Mouse (Mus musculus): ENCODE results near the gene Smg6.

The Smg6 gene

DNA sequence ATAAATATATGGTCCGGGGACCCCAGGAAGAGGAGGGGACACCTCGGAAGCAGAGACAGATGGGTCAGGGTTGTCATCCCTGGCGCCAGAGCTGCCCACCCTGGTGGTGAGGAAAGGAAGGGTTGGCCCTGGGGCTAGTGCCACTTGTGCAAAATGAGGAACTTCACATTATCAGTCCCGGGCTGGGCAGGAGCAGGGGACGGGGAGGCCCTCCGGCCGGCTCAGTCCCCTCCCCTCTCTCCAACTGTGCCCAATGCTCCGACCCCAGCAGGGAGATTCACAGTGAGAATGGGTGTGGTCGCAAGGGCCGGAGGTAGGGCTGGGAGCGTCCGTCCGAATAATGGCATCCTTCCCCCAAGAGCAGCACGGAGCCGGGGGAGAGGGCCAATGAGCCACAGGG, 239.1 kb downstream of the Smg6 start:
- Histone ChIP-seq H3K36me3 (ENCODE audit: insufficient read depth, low read length) (peaks cover 36% of the 10 kb centered on the region), H3K27me3 (ENCODE audit: insufficient read depth, low read length) (peaks cover 70% of the 10 kb centered on the region), H3K4me1 (replicated peaks; ENCODE audit: low read depth, low read length) (peaks cover 48% of the 10 kb centered on the region), H3K9me3 (ENCODE audit: low read length) (no peaks in the 10 kb centered on the region), H3K4me3 (replicated peaks; ENCODE audit: low read length) (peak overlapping the region; percentile 79)
- TF ChIP-seq NANOG (IDR thresholded peaks at IDR 0.05; ENCODE audit: borderline replicate concordance, low read length) (no peak), CTCF (conservative IDR thresholded peaks at IDR 0.05; ENCODE audit: low read length) (peak; percentile 10; the same call in 1 of the 2 replicates)

DNA sequence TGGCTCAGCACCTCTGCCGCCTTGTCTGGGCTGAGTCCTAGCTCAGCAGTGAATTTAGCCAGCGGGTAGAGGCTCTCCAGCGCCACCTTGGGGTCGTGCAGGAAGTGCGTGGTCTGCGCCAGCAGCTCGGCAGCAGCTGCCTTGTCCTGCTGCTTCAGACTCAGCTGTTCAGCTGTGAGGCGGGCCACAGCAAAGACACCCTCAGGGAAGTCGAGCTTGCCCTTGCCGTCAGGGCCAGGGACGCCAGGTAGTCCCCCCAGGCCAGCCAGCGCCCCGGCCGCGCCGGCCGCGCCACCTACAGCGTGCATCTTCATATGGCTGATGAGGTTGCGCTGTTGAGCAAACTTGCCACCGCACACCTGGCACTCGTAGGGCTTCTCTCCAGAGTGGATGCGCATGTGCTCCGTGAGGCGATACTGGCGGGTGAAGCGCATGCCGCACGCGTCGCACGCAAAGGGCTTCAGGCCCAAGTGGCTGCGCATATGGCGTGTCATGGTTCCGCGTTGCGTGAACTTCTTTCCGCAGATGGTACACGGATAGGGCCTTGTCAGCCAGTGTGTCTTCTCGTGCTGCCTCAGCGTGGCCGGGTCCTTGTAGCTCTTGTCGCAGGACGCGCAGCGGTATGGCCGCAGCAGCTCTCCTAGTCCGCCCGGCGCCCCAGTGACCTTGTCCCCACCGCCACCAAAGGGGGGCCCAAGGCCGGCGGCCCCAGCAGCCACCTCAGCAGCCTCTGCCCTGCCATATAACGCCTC, 240.0 kb downstream of the Smg6 start:
- peaks cover 79% of the 10 kb centered on the region for H3K27me3 ChIP-seq (ENCODE audit: insufficient read depth, low read length)

DNA sequence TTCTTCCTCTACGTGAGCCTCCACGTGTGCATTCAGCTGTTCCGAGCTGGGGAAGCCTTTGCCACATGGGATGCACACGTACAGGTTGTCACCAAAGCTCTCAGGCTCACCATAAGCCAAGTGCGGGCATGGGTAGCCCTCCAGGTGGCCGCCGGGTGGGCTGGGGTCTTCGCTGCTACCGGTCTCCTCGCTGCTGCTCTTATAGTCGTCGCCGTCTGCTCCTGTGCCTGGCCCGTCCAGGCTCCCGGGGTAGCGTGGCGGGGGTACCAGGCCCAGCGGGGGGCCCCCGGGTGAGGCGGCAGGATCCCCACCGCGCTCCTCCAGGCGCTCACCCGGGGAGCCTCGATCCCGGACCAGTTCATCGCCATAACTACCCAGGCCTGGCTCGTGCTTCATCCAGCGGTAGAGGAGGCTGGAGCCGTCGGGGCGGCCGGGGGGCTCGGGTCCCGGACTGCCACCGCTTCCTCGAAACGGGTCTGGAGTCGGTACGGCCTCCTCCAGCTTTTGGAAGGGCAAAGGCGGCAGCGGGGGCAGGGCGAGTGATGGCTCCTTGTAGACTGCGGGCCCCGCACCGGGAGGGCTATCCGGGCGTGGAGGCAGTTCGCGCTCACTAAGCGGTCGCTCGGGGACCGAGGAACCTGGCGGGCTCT, 240.7 kb downstream of the Smg6 start:
- Histone ChIP-seq H3K9me3 (ENCODE audit: low read length) (no peaks in the 10 kb centered on the region), H3K36me3 (ENCODE audit: insufficient read depth, low read length) (peaks cover 22% of the 10 kb centered on the region), H3K4me3 (replicated peaks; ENCODE audit: low read length) (peak overlapping the region; percentile 79), H3K27me3 (ENCODE audit: insufficient read depth, low read length) (peaks cover 86% of the 10 kb centered on the region), H3K4me1 (replicated peaks; ENCODE audit: low read depth, low read length) (peaks cover 61% of the 10 kb centered on the region)
- TF ChIP-seq NANOG (IDR thresholded peaks at IDR 0.05; ENCODE audit: borderline replicate concordance, low read length): no peak
- no peak for TF ChIP-seq POU5F1 (IDR thresholded peaks at IDR 0.05; ENCODE audit: borderline replicate concordance, low read length)
- no peak for TF ChIP-seq CTCF (conservative IDR thresholded peaks at IDR 0.05; ENCODE audit: low read length)

More for the DNA sequence above, 240.0 kb downstream of the Smg6 start:
- TF ChIP-seq NANOG (IDR thresholded peaks at IDR 0.05; ENCODE audit: borderline replicate concordance, low read length) (no peak), CTCF (conservative IDR thresholded peaks at IDR 0.05; ENCODE audit: low read length) (peak; percentile 77)
- peaks cover 54% of the 10 kb centered on the region for H3K4me1 ChIP-seq (replicated peaks; ENCODE audit: low read depth, low read length)
- H3K9me3 ChIP-seq (ENCODE audit: low read length): no peaks in the 10 kb centered on the region
- H3K4me3 ChIP-seq (replicated peaks; ENCODE audit: low read length): peak overlapping the region; percentile 79
- peaks cover 28% of the 10 kb centered on the region for H3K36me3 ChIP-seq (ENCODE audit: insufficient read depth, low read length)

DNA sequence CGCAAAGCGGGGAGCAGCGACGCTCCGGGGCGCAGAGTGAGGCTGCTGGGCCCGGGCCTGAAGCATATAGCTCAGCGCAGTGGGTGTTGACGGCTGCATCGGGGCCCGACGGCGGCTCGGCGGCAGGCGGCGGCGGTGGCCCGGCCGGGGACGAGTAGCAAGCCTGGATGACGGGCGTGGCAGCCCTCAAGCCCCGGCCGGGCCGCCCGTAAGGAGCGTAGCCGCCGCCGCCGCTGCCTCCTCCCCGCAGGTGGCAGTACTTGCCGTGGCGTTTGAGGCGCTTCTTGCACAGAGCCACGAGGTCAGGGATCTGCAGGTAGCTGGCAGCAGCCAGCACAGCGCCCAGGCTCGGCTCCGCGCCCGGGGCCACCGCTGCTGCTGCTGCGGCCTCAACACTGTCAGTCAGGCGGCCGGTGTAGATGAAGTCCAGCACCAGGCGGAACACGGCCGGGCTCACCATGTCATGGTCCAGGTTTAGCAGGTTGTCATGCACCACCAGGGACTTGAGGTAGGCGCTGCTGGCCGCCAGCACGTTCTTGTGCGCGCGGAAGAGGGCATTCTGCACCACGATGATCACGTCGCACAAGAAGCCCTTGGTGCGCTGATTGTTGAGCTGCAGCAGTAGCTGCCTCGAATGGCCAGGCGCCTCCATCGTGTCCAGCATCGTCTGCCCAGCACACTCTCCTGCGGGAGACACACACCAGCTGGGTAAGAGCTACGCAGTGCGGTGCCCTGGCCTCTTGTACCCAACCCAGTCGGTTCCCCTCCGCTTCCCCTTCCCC, 241.4 kb downstream of the Smg6 start:
- Histone ChIP-seq H3K36me3 (ENCODE audit: insufficient read depth, low read length) (peaks cover 14% of the 10 kb centered on the region), H3K4me1 (replicated peaks; ENCODE audit: low read depth, low read length) (peaks cover 68% of the 10 kb centered on the region), H3K9me3 (ENCODE audit: low read length) (no peaks in the 10 kb centered on the region), H3K27me3 (ENCODE audit: insufficient read depth, low read length) (peaks cover 93% of the 10 kb centered on the region), H3K4me3 (replicated peaks; ENCODE audit: low read length) (peak overlapping the region; percentile 79)
- TF ChIP-seq POU5F1 (IDR thresholded peaks at IDR 0.05; ENCODE audit: borderline replicate concordance, low read length): no peak
- TF ChIP-seq NANOG (IDR thresholded peaks at IDR 0.05; ENCODE audit: borderline replicate concordance, low read length): no peak
- TF ChIP-seq CTCF (conservative IDR thresholded peaks at IDR 0.05; ENCODE audit: low read length): no peak

DNA sequence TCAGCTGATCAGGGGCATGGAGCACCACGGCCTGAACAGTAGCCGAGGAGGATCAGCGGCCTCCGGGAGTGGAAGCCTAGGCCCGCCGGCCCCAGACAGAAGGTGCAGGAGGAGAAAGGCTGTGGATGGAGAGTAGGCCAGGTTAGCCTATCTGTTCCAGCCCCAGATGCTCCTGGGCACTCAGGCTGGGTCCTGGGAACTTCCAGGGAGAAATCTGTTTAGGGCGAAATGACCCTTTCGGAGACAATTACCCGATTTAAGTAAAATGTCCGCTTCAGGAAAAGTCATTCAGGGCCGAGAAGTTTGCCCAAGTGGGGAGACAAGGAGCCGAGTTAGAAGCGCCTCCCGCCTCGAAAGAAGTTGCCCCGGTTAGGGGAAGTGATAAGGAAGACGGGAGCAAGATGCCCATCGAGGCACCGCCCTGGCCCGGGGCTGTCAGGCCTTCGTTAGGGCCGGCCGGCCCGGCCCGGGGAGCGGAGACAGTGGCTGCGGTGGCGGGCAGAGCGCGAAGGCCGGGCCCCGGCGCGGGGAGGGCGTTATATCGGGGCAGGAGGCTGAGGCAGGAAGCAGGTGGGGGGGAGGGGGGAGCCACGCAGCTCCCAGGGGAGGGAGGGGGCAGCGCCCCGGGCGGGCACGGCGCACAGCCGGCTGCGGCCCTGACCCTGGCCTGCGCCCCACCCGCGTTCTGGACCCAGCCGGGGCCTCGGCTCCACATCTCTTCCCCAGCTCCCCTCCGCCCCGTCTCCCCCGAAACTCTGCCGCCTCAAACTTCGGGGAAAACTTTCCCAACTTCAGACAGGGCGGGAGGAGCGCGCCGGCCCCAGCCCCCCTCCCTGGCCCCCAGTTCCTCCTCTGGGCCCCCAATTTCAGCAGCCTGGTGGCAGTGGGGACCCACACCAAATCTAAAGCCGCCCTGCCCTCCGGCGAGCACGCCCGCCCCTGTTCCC, 242.3 kb downstream of the Smg6 start:
- H3K4me1 ChIP-seq (replicated peaks; ENCODE audit: low read depth, low read length): peaks cover 70% of the 10 kb centered on the region
- peaks cover 9% of the 10 kb centered on the region for H3K36me3 ChIP-seq (ENCODE audit: insufficient read depth, low read length)
- H3K9me3 ChIP-seq (ENCODE audit: low read length): no peaks in the 10 kb centered on the region
- TF ChIP-seq NANOG (IDR thresholded peaks at IDR 0.05; ENCODE audit: borderline replicate concordance, low read length) (no peak), POU5F1 (IDR thresholded peaks at IDR 0.05; ENCODE audit: borderline replicate concordance, low read length) (no peak), CTCF (conservative IDR thresholded peaks at IDR 0.05; ENCODE audit: low read length) (no peak)
- peaks cover 99% of the 10 kb centered on the region for H3K27me3 ChIP-seq (ENCODE audit: insufficient read depth, low read length)
- H3K4me3 ChIP-seq (replicated peaks; ENCODE audit: low read length): peak overlapping the region; percentile 79

DNA sequence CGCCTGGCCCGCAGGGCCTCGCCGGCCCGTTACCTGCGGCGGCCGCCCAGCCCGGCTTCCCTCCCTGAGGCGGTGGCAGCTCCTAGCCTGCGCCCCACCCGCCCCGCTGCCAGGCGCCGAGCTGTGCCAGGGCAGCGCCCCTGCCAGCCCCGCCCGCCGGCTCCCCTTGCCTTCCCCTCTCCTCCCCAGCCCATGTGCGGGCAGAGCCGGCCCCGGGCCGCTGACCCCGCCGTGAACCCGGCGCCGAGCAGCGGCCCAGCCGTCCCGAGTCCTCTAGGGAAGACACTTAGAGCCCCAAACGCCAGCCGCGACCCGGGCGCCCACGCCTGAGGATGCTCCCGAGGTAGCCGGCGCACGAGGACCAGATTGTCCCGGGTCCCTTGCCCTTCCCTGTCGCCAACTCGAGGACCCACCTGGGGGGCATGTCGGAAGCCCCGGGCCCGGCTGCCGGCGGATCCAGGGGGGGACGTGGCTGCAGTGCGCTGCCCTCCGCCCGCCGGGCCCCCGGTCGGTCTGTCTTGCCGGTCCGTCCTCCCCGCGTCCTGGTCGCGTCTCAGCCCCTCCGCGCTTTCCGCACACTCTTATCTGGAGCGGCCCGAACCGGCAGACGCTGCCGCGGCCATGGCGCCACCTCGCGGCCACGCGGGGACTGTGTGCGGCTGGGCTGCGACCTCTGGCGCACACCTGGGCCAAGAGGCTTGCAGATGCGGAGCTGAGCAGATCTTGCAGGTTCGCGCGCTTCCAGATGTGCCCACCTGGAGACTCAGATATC, 243.2 kb downstream of the Smg6 start:
- Histone ChIP-seq H3K4me3 (replicated peaks; ENCODE audit: low read length) (peak overlapping the region; percentile 79), H3K9me3 (ENCODE audit: low read length) (no peaks in the 10 kb centered on the region), H3K27me3 (ENCODE audit: insufficient read depth, low read length) (peaks cover 94% of the 10 kb centered on the region), H3K36me3 (ENCODE audit: insufficient read depth, low read length) (peaks cover under 1% of the 10 kb centered on the region; the same call in 1 of the 2 replicates), H3K4me1 (replicated peaks; ENCODE audit: low read depth, low read length) (peaks cover 66% of the 10 kb centered on the region)
- TF ChIP-seq POU5F1 (IDR thresholded peaks at IDR 0.05; ENCODE audit: borderline replicate concordance, low read length) (no peak), NANOG (IDR thresholded peaks at IDR 0.05; ENCODE audit: borderline replicate concordance, low read length) (no peak), CTCF (conservative IDR thresholded peaks at IDR 0.05; ENCODE audit: low read length) (no peak)

DNA sequence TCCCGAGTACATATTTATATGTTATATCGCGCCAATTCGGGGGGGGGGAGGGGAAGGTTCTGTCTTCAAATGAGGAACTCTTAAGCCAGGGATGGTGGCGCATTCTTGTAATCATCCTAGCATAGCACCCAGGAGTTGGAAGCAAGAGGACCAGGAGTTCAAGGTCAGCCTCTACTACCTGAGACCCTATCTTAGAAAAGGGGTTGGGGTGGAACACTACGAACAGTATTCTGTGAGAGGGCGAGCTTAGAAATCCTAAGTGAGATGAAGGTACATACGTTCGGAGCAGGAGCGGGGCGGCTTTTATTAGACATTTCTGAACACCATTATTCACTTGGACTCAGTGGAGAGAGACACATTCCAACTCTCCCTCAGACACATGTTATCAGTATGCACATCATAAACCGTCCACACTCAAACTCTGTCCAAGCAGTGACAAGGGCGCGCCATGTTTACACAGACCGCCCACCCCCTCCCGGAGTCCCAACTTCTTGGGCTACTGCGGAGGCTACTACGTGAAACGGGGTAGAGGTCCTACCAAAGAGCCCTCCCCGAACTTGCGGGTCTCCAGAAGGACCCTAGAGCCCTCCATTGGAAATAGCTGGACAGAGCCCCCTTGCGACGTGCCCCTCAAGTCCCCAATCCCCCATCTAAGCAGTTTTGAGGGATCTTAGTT, 243.9 kb downstream of the Smg6 start, which contains the start of gene Hic1:
TSS of gene Hic1 (minus strand) at position 115 of the 676 bp plus-strand sequence.
- H3K27me3 ChIP-seq (ENCODE audit: insufficient read depth, low read length): peaks cover 93% of the 10 kb centered on the region
- peak within 1 kb of the TSS; percentile 79 for H3K4me3 ChIP-seq (replicated peaks; ENCODE audit: low read length)
- no peaks in the 10 kb centered on the region for H3K36me3 ChIP-seq (ENCODE audit: insufficient read depth, low read length)
- H3K4me1 ChIP-seq (replicated peaks; ENCODE audit: low read depth, low read length): peaks cover 66% of the 10 kb centered on the region
- TF ChIP-seq POU5F1 (IDR thresholded peaks at IDR 0.05; ENCODE audit: borderline replicate concordance, low read length): no peak
- TF ChIP-seq CTCF (conservative IDR thresholded peaks at IDR 0.05; ENCODE audit: low read length): no peak
- no peak for TF ChIP-seq NANOG (IDR thresholded peaks at IDR 0.05; ENCODE audit: borderline replicate concordance, low read length)
- H3K9me3 ChIP-seq (ENCODE audit: low read length): no peaks in the 10 kb centered on the region

Data from E14TG2a.4 (cell line).